Mouse (Mus musculus) forebrain, embryonic 15.5 days (tissue): ENCODE results near the gene Zfp51. TPM values are rescaled to one million over a fixed set of nuclear protein-coding genes. Genes with fewer than 3 reads are reported as not detected.
A peak's percentile ranks its signal among the peaks of the same experiment; 100 is the strongest.
"Not testable (repeated sequence)": the region's sequence is repeated elsewhere in the genome, so short reads cannot be mapped to it uniquely, and the experiment has no call there.

ENCODE experiments used
- ATAC-seq: fragments of 200-750 bp; cut with Nextera tagmentation; replicated peaks from 2 replicates; pipeline ENCODE4 v1.8.0; 2017; ENCODE audit warnings: mild to moderate bottlenecking, moderate TSS enrichment, moderate library complexity
- H3K27ac ChIP-seq: fragments of 300-500 bp; sonication (generic); replicated peaks from 2 replicates; pipeline ENCODE4 v1.5.1; 2015; ENCODE audit warnings: mild to moderate bottlenecking, inconsistent platforms
- H3K27me3 ChIP-seq: fragments of 300-500 bp; sonication (generic); 2 replicates; pipeline ENCODE4 v1.6.1; 2015; ENCODE audit warnings: inconsistent platforms
- H3K36me3 ChIP-seq: fragments of 300-500 bp; sonication (generic); 2 replicates; pipeline ENCODE4 v1.6.1; 2015; ENCODE audit warnings: mild to moderate bottlenecking, inconsistent platforms
- H3K4me1 ChIP-seq: fragments of 300-500 bp; sonication (generic); 2 replicates; pipeline ENCODE4 v1.6.1; 2015; ENCODE audit warnings: inconsistent platforms
- H3K4me2 ChIP-seq: fragments of 300-500 bp; sonication (generic); replicated peaks from 2 replicates; pipeline ENCODE4 v1.6.1; 2015; ENCODE audit warnings: mild to moderate bottlenecking, inconsistent platforms
- H3K4me3 ChIP-seq: fragments of 300-500 bp; sonication (generic); 2 replicates; pipeline ENCODE4 v1.5.1; 2015; ENCODE audit warnings: mild to moderate bottlenecking, inconsistent platforms
- H3K9ac ChIP-seq: fragments of 300-500 bp; sonication (generic); replicated peaks from 2 replicates; pipeline ENCODE4 v1.6.1; 2015; ENCODE audit warnings: mild to moderate bottlenecking, inconsistent platforms
- H3K9me3 ChIP-seq: fragments of 300-500 bp; sonication (generic); 2 replicates; pipeline ENCODE4 v1.6.1; 2016; ENCODE audit warnings: inconsistent platforms
- WGBS: fragments of 180-500 bp; shearing (Covaris S2); methylation state at CpG from one replicate; pipeline ENCODE4 v1.1.7; 2015; ENCODE audit warnings: mixed read lengths; 5-methylcytosine and 5-hydroxymethylcytosine counted together
- polyA plus RNA-seq: library from polyadenylated mRNA; unstranded; fragments of >200 nt; fragmentation: Nextera tagmentation; extraction: Ambion mirVana; gene quantifications from 2 replicates; pipeline ENCODE4 v1.2.1, GENCODE M21; 2015

Gene Zfp51
- polyA plus RNA-seq: 12.5 and 13.0 TPM in 2 replicates

GRCm38 (mm10) chr17:21450138-21450704 lies at the start of gene Zfp51:
TSS of gene Zfp51 (plus strand) at chr17:21450374.
- peak; percentile 98 for ATAC-seq
- peak within 1 kb of the TSS; percentile 34 for H3K9ac ChIP-seq
- WGBS: under 1% methylated on average over 26 of the region's 26 CpGs

GRCm38 (mm10) chr17:21422664-21423599 lies 27.2 kb upstream of the Zfp51 start, which contains the start of gene Zfp54:
TSS of gene Zfp54 (plus strand) at chr17:21423227.
- peak; percentile 98 for ATAC-seq
- no peaks in the 10 kb centered on the region for H3K27me3 ChIP-seq
- peak within 1 kb of the TSS; percentile 88 for H3K4me2 ChIP-seq
- H3K9me3 ChIP-seq: no peaks in the 10 kb centered on the region
- H3K4me1 ChIP-seq: peaks cover 11% of the 10 kb centered on the region
- no peaks in the 10 kb centered on the region for H3K36me3 ChIP-seq
- 1% methylated on average over 22 of the region's 22 CpGs for whole genome bisulfite sequencing
- H3K27ac ChIP-seq: 0 out of 2 replicates have a peak within 1 kb of the TSS, but pooled peaks have one; percentile 29
- peak within 1 kb of the TSS; percentile 46 for H3K4me3 ChIP-seq
- peak within 1 kb of the TSS; percentile 54 for H3K9ac ChIP-seq

More at GRCm38 (mm10) chr17:21450138-21450704, at the start of gene Zfp51:
- H3K4me1 ChIP-seq: peaks cover 6% of the 10 kb centered on the region
- H3K4me3 ChIP-seq: peak within 1 kb of the TSS; percentile 56
- H3K27ac ChIP-seq: peak within 1 kb of the TSS; percentile 80
- no peaks in the 10 kb centered on the region for H3K9me3 ChIP-seq
- no peaks in the 10 kb centered on the region for H3K27me3 ChIP-seq
- no peaks in the 10 kb centered on the region for H3K36me3 ChIP-seq
- H3K4me2 ChIP-seq: peak within 1 kb of the TSS; percentile 62

- H3K27ac ChIP-seq, H3K4me1 ChIP-seq, H3K9ac ChIP-seq, H3K36me3 ChIP-seq, H3K9me3 ChIP-seq, ATAC-seq, H3K4me3 ChIP-seq, H3K27me3 ChIP-seq, H3K4me2 ChIP-seq: not testable (repeated sequence)
- 80% methylated on average over 9 of the region's 9 CpGs for WGBS
Measured at GRCm38 (mm10) chr17:21438806-21439400, 11.3 kb upstream of the Zfp51 start.

GRCm38 (mm10) chr17:21449669-21450068 lies 505 bp upstream of the Zfp51 start:
- Histone ChIP-seq H3K4me1 (peaks cover 6% of the 10 kb centered on the region), H3K36me3 (no peaks in the 10 kb centered on the region), H3K27ac (peak overlapping the region; percentile 80), H3K4me2 (peak overlapping the region; percentile 62), H3K27me3 (no peaks in the 10 kb centered on the region), H3K4me3 (peak overlapping the region; percentile 56), H3K9me3 (no peaks in the 10 kb centered on the region), H3K9ac (peak overlapping the region; percentile 34)
- 0% methylated on average over 3 of the region's 3 CpGs for WGBS
- peak; percentile 79 for ATAC-seq

- Histone ChIP-seq H3K4me1 (no peaks in the 10 kb centered on the region), H3K27me3 (no peaks in the 10 kb centered on the region), H3K36me3 (peaks cover 48% of the 10 kb centered on the region), H3K4me2 (no peak overlapping the region), H3K9ac (no peak overlapping the region), H3K9me3 (no peaks in the 10 kb centered on the region), H3K4me3 (no peak overlapping the region), H3K27ac (no peak overlapping the region)
- no peak for ATAC-seq
- WGBS: 98% methylated on average over 5 of the region's 5 CpGs
Measured at GRCm38 (mm10) chr17:21463550-21463949, 13.4 kb downstream of the Zfp51 start.

GRCm38 (mm10) chr17:21472032-21472652 lies 22.0 kb downstream of the Zfp51 start:
- ATAC-seq: no peak
- Histone ChIP-seq H3K27me3 (no peaks in the 10 kb centered on the region), H3K4me3 (no peak overlapping the region), H3K9me3 (no peaks in the 10 kb centered on the region), H3K4me2 (no peak overlapping the region), H3K36me3 (no peaks in the 10 kb centered on the region), H3K27ac (no peak overlapping the region), H3K9ac (no peak overlapping the region), H3K4me1 (no peaks in the 10 kb centered on the region)
- 65% methylated on average over 3 of the region's 3 CpGs for WGBS

GRCm38 (mm10) chr17:21472653-21473307 lies 22.6 kb downstream of the Zfp51 start:
- Histone ChIP-seq H3K4me1 (no peaks in the 10 kb centered on the region), H3K9ac (no peak overlapping the region), H3K9me3 (no peaks in the 10 kb centered on the region), H3K27ac (no peak overlapping the region), H3K36me3 (no peaks in the 10 kb centered on the region), H3K4me2 (no peak overlapping the region), H3K4me3 (no peak overlapping the region), H3K27me3 (no peaks in the 10 kb centered on the region)
- no peak for ATAC-seq
- 85% methylated on average over 2 of the region's 2 CpGs for WGBS

- H3K4me2 ChIP-seq: no peak overlapping the region
- WGBS: 43% methylated on average over 14 of the region's 14 CpGs
- H3K4me3 ChIP-seq: no peak overlapping the region
- H3K27me3 ChIP-seq: no peaks in the 10 kb centered on the region
- ATAC-seq: no peak
- no peak overlapping the region for H3K9ac ChIP-seq
- H3K36me3 ChIP-seq: no peaks in the 10 kb centered on the region
- H3K9me3 ChIP-seq: no peaks in the 10 kb centered on the region
- no peaks in the 10 kb centered on the region for H3K4me1 ChIP-seq
- no peak overlapping the region for H3K27ac ChIP-seq
Measured at GRCm38 (mm10) chr17:21473362-21474190, 23.4 kb downstream of the Zfp51 start.

- ATAC-seq, H3K4me2 ChIP-seq, H3K27me3 ChIP-seq, H3K9ac ChIP-seq, H3K4me3 ChIP-seq, H3K27ac ChIP-seq, H3K4me1 ChIP-seq, H3K9me3 ChIP-seq, H3K36me3 ChIP-seq: not testable (repeated sequence)
- WGBS: 22% methylated on average over 10 of the region's 10 CpGs
Measured at GRCm38 (mm10) chr17:21474729-21475128, 24.6 kb downstream of the Zfp51 start.

GRCm38 (mm10) chr17:21475290-21475689 lies 25.1 kb downstream of the Zfp51 start:
- not testable (repeated sequence) for H3K36me3 ChIP-seq, H3K27me3 ChIP-seq, H3K9me3 ChIP-seq, H3K27ac ChIP-seq, H3K4me3 ChIP-seq, H3K9ac ChIP-seq, H3K4me2 ChIP-seq, H3K4me1 ChIP-seq, ATAC-seq
- 82% methylated on average over 1 of the region's 1 CpGs for WGBS

GRCm38 (mm10) chr17:21476351-21476750 lies 26.2 kb downstream of the Zfp51 start:
- H3K36me3 ChIP-seq, ATAC-seq, H3K4me1 ChIP-seq, H3K4me3 ChIP-seq, H3K27ac ChIP-seq, H3K27me3 ChIP-seq, H3K9ac ChIP-seq, H3K9me3 ChIP-seq, H3K4me2 ChIP-seq: not testable (repeated sequence)
- 88% methylated on average over 5 of the region's 9 CpGs for WGBS
